Mouse (Mus musculus) gastrocnemius, adult 2 months (tissue): ENCODE measurements around the gene Pih1d3. TPM values are rescaled to one million over a fixed set of nuclear protein-coding genes. Genes with fewer than 3 reads are reported as not detected.

Source experiments
- DNase-seq: peaks from one replicate; pipeline ENCODE4 v3.0.0; 2022
- H3K27ac ChIP-seq: fragments of 200-600 bp; 2 replicates; pipeline ENCODE4 v1.8.1; 2022; ENCODE audit warnings: mild to moderate bottlenecking
- H3K4me3 ChIP-seq: fragments of 200-600 bp; 2 replicates; pipeline ENCODE4 v1.8.1; 2022; ENCODE audit warnings: mild to moderate bottlenecking, moderate library complexity
- CTCF ChIP-seq: fragments of 200-600 bp; IDR thresholded peaks from 2 replicates; pipeline ENCODE4 v1.8.1; 2022; ENCODE audit warnings: antibody characterized with exemption, mild to moderate bottlenecking, moderate library complexity
- intact Hi-C: fragments of 180-260 bp; cut with DNase I; formaldehyde crosslinking; loops from one replicate; pipeline ENCODE4 v1.15.1; 2025
- long read RNA-seq, 2 experiments: library from polyadenylated mRNA; stranded (forward); transcript quantifications; one replicate each; pipeline ENCODE4 v2.0.0; 2021
- total RNA-seq, 2 experiments: library from RNA; stranded (reverse); gene quantifications; 2 replicates each; pipeline ENCODE4 v1.2.3; 2021

The Pih1d3 gene
- not detected for total RNA-seq
- long read RNA-seq, experiment 1: 0 reads
- long read RNA-seq, experiment 2: 0 reads

DNA sequence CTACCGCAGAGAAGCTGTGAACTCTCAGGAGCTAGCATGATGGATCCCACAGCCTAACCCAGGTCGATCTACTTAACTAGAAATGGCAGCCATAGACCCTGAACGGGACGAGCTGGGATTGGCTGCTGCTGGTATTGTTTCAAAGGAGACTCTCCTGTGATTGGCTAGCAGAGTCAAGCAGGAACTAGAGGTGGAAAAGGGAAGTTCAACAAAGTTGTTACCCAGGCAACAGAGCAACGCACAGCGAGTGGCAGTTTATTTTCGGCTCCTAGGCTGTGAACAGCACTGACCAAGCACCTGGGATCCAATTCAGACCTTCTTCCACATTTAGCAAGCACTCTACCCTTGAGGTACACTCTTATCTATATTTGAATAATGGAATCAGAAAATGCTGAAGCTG is at the start of gene Pih1d3, which contains the start of gene 4931428L18Rik:
TSS of gene Pih1d3 (plus strand) at position 275 of the 400 bp plus-strand sequence.
TSS of gene 4931428L18Rik (minus strand) at position 121 of the 400 bp plus-strand sequence.
- Histone ChIP-seq H3K27ac (no peak within 1 kb of the TSS), H3K4me3 (no peak within 1 kb of the TSS)
- no peak for TF ChIP-seq CTCF
- intact Hi-C loops: no loop called here
- DNase-seq: no peak

- Histone ChIP-seq H3K4me3 (no peak overlapping the region), H3K27ac (no peak overlapping the region)
- DNase-seq: no peak
- TF ChIP-seq CTCF: no peak
- intact Hi-C loops: no loop called here
Observed at GRCm38 (mm10) chr1:31175401-31175800, 47.2 kb upstream of the Pih1d3 start.

DNA sequence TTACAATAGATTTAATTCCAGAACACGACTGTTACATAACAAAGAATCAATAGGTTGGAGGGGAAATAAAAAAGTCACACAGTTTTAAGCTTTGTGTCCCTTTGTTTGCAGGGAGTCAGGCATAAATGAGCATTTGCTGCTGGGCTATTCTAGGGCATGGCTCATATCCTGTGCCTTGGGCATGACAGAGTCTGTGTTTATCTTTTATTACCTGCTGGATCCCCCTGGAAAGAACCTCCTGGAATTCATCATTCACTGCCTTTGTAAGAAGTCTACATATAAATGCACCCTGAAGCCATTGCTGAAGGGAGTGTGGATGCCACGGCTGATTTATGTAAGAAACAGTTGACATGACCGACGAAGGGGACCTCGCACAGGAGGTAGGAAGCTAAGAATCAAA is 46.5 kb upstream of the Pih1d3 start, which contains the start of gene Lgsn:
TSS of gene Lgsn (plus strand) at position 301 of the 400 bp plus-strand sequence.
- no peak for TF ChIP-seq CTCF
- intact Hi-C loops: no loop called here
- Histone ChIP-seq H3K4me3 (no peak within 1 kb of the TSS), H3K27ac (no peak within 1 kb of the TSS)
- DNase-seq: no peak

DNA sequence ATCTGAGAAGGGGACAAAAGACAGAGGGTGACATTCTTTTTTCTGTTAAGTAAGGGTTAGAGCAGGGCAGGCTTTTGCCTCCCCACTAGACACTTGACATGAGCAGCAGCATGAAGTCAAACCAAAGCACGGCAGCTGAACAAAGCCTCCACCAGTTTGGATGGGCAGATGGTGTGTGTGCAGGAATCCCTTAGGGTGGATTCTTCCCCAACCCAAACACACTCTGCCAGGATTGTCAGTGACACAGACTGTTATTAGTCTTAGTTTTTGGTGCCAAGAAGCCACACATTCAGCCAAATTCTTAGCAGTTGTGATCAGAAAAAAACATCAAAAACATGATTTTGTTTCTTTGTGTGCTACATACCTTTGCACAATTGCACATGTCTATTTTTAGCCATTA is 44.4 kb upstream of the Pih1d3 start:
- TF ChIP-seq CTCF: no peak
- intact Hi-C loops: no loop called here
- no peak overlapping the region for H3K27ac ChIP-seq
- no peak overlapping the region for H3K4me3 ChIP-seq
- DNase-seq: no peak

GRCm38 (mm10) chr1:31190237-31190866 is 32.3 kb upstream of the Pih1d3 start:
- intact Hi-C loops: no loop called here
- Histone ChIP-seq H3K27ac (no peak overlapping the region), H3K4me3 (no peak overlapping the region)
- no peak for TF ChIP-seq CTCF
- DNase-seq: no peak

GRCm38 (mm10) chr1:31195633-31196032 is 27.0 kb upstream of the Pih1d3 start:
- Histone ChIP-seq H3K4me3 (no peak overlapping the region), H3K27ac (no peak overlapping the region)
- no peak for TF ChIP-seq CTCF
- intact Hi-C loops: no loop called here
- no peak for DNase-seq

- Histone ChIP-seq H3K4me3 (no peak overlapping the region), H3K27ac (no peak overlapping the region)
- TF ChIP-seq CTCF: no peak
- intact Hi-C loops: no loop called here
- DNase-seq: no peak
Observed at GRCm38 (mm10) chr1:31196959-31197358, 25.7 kb upstream of the Pih1d3 start.

GRCm38 (mm10) chr1:31203771-31204170 is 18.9 kb upstream of the Pih1d3 start:
- intact Hi-C loops: no loop called here
- no peak overlapping the region for H3K4me3 ChIP-seq
- DNase-seq: no peak
- no peak for TF ChIP-seq CTCF
- no peak overlapping the region for H3K27ac ChIP-seq

DNA sequence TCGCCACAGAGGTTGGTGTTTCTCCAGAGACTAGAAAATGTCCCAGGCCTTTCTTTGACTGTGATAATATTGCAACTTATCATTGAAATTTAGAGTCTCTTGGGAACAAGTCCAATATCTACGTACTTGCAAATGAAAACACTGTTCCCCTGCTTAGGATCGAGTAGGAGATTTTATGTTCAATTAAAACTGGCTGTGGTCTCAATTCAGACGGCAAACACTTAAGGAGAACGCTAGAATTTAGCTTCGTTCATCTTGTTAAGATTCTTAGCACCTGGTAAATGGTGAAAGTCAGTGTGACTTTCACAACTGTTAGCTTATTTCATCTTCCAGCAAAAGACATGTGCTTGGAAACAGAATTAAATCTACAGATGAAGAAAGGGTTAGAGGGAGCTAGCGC is 17.3 kb upstream of the Pih1d3 start:
- TF ChIP-seq CTCF: no peak
- Histone ChIP-seq H3K27ac (no peak overlapping the region), H3K4me3 (no peak overlapping the region)
- intact Hi-C loops: no loop called here
- DNase-seq: no peak

DNA sequence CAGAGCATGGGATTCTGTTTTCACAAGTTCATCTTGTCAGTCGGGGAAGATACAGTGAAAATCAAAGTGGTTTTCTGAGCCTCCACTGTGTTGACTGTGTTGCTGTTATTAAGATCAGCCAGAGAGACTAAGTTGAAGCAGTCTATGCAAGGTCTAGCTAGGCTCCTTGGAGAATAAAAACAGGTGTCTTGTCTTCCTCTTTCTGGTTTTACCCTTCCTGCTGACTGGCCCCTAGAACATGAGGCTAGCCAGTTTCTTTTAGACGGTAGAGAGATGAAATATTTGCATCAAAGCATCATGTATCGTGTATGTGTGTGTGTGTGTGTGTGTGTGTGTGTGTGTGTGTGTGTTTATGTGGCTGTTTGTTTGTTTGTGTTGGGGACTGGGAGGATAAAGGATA is 16.9 kb upstream of the Pih1d3 start:
- no peak for DNase-seq
- H3K27ac ChIP-seq: no peak overlapping the region
- no peak overlapping the region for H3K4me3 ChIP-seq
- TF ChIP-seq CTCF: no peak
- intact Hi-C loops: no loop called here

- H3K27ac ChIP-seq: no peak overlapping the region
- intact Hi-C loops: no loop called here
- no peak overlapping the region for H3K4me3 ChIP-seq
- peak; percentile 73 for TF ChIP-seq CTCF
- DNase-seq: peak; percentile 18
Observed at GRCm38 (mm10) chr1:31210144-31210543, 12.5 kb upstream of the Pih1d3 start.

DNA sequence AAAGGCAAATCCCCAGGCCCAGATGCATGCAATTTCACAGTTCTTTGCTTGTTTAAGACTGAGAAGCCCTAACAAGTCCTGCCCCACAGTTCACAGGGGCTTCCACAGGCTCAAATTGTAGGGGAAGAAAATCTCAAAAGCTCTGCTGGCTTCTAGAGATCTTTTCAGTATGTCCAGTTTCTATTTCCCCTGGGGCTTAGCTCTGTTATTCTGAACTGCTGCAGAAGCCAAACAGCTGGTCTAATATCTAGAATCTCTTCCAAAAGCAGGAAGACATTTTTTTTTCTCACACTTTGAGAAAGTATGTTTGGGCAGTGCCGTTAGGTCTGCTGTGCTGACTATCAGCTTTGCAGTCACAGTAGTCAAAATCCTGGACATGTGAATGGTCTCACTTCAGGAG is 7.8 kb upstream of the Pih1d3 start:
- DNase-seq: no peak
- Histone ChIP-seq H3K4me3 (no peak overlapping the region), H3K27ac (no peak overlapping the region)
- intact Hi-C loops: no loop called here
- TF ChIP-seq CTCF: no peak

GRCm38 (mm10) chr1:31220599-31221250 is 1.9 kb upstream of the Pih1d3 start:
- H3K27ac ChIP-seq: no peak overlapping the region
- H3K4me3 ChIP-seq: no peak overlapping the region
- TF ChIP-seq CTCF: no peak
- intact Hi-C loops: no loop called here
- DNase-seq: no peak
